Mouse (Mus musculus): ENCODE results near the gene Bmp3.

Bmp3 gene

GRCm38 (mm10) chr5:98854264-98854626 is at the start of gene Bmp3:
Gene Bmp3, plus strand, starts transcription at chr5:98854415.
- DNase-seq (ENCODE audit: extremely low spot score, low read depth, low spot score): no peak

- DNase-seq (ENCODE audit: extremely low spot score, low read depth, low spot score): no peak
These were observed 49.5 kb upstream of the Bmp3 start for GRCm38 (mm10) chr5:98804761-98805160.

- no peak for DNase-seq (ENCODE audit: extremely low spot score, low read depth, low spot score)
These were observed 47.7 kb upstream of the Bmp3 start for GRCm38 (mm10) chr5:98806492-98806891.

- no peak for DNase-seq (ENCODE audit: extremely low spot score, low read depth, low spot score)
These were observed 47.2 kb upstream of the Bmp3 start for GRCm38 (mm10) chr5:98807022-98807421.

GRCm38 (mm10) chr5:98807953-98808352 is 46.3 kb upstream of the Bmp3 start:
- no peak for DNase-seq (ENCODE audit: extremely low spot score, low read depth, low spot score)

GRCm38 (mm10) chr5:98812380-98812779 is 41.8 kb upstream of the Bmp3 start:
- DNase-seq (ENCODE audit: extremely low spot score, low read depth, low spot score): no peak

- DNase-seq (ENCODE audit: extremely low spot score, low read depth, low spot score): no peak
These were observed 38.9 kb upstream of the Bmp3 start for GRCm38 (mm10) chr5:98815269-98815668.

- DNase-seq (ENCODE audit: extremely low spot score, low read depth, low spot score): no peak
These were observed 20.5 kb upstream of the Bmp3 start for GRCm38 (mm10) chr5:98833760-98834159.

GRCm38 (mm10) chr5:98834300-98834699 is 19.9 kb upstream of the Bmp3 start:
- no peak for DNase-seq (ENCODE audit: extremely low spot score, low read depth, low spot score)

GRCm38 (mm10) chr5:98842600-98843310 is 11.5 kb upstream of the Bmp3 start:
- no peak for DNase-seq (ENCODE audit: extremely low spot score, low read depth, low spot score)

- no peak for DNase-seq (ENCODE audit: extremely low spot score, low read depth, low spot score)
These were observed 9.6 kb upstream of the Bmp3 start for GRCm38 (mm10) chr5:98844664-98845063.

GRCm38 (mm10) chr5:98854627-98855564 is 681 bp downstream of the Bmp3 start:
- no peak for DNase-seq (ENCODE audit: extremely low spot score, low read depth, low spot score)

GRCm38 (mm10) chr5:98855741-98856140 is 1.5 kb downstream of the Bmp3 start:
- no peak for DNase-seq (ENCODE audit: extremely low spot score, low read depth, low spot score)

- no peak for DNase-seq (ENCODE audit: extremely low spot score, low read depth, low spot score)
These were observed 2.1 kb downstream of the Bmp3 start for GRCm38 (mm10) chr5:98856356-98856755.

- peak; percentile 52 for DNase-seq (ENCODE audit: extremely low spot score, low read depth, low spot score)
These were observed 9.7 kb downstream of the Bmp3 start for GRCm38 (mm10) chr5:98863891-98864290.

GRCm38 (mm10) chr5:98865146-98865545 is 10.9 kb downstream of the Bmp3 start:
- no peak for DNase-seq (ENCODE audit: extremely low spot score, low read depth, low spot score)

- no peak for DNase-seq (ENCODE audit: extremely low spot score, low read depth, low spot score)
These were observed 21.8 kb downstream of the Bmp3 start for GRCm38 (mm10) chr5:98876056-98876455.

- DNase-seq (ENCODE audit: extremely low spot score, low read depth, low spot score): peak; percentile 52
These were observed 24.7 kb downstream of the Bmp3 start for GRCm38 (mm10) chr5:98878891-98879290.

- no peak for DNase-seq (ENCODE audit: extremely low spot score, low read depth, low spot score)
These were observed 27.9 kb downstream of the Bmp3 start for GRCm38 (mm10) chr5:98882096-98882495.

- no peak for DNase-seq (ENCODE audit: extremely low spot score, low read depth, low spot score)
These were observed 36.4 kb downstream of the Bmp3 start for GRCm38 (mm10) chr5:98890544-98891050.

- DNase-seq (ENCODE audit: extremely low spot score, low read depth, low spot score): no peak
These were observed 40.1 kb downstream of the Bmp3 start for GRCm38 (mm10) chr5:98894281-98894680.

GRCm38 (mm10) chr5:98897946-98898345 is 43.7 kb downstream of the Bmp3 start:
- no peak for DNase-seq (ENCODE audit: extremely low spot score, low read depth, low spot score)

Data from hindlimb bud, embryonic 11.5 days (tissue).